Mouse (Mus musculus): ENCODE data around the gene Sfmbt2. TPM values are rescaled to one million over a fixed set of nuclear protein-coding genes. Genes with fewer than 3 reads are reported as not detected.

The Sfmbt2 gene
- polyA plus RNA-seq (2014; fragmentation: Nextera tagmentation; extraction: Ambion mirVana), result 1.6 and 1.7 TPM in 2 replicates

GRCm38 (mm10) chr2:10370176-10370575 is at the start of gene Sfmbt2:
Sfmbt2 (plus strand) TSS chr2:10370510.
- WGBS, result under 1% methylated on average over 10 of the region's 10 CpGs
- H3K27ac ChIP-seq (replicated peaks in 1 of 2; ENCODE audit: control insufficient read depth in 1 of 2, insufficient read depth in 1 of 2, low read depth in 2 of 2, low read length in 2 of 2), result no peak within 1 kb of the TSS
- H3K27me3 ChIP-seq (ENCODE audit: control insufficient read depth, insufficient read depth, low read length), result peaks cover 64% of the 10 kb centered on the region
- H3K4me2 ChIP-seq (ENCODE audit: low read length), result no peak within 1 kb of the TSS
- H3K4me3 ChIP-seq (ENCODE audit: control insufficient read depth in 1 of 2, insufficient read depth in 1 of 2, low read depth in 1 of 2, low read length in 2 of 2), result no peak within 1 kb of the TSS
- peaks cover 9 to 11% of the 10 kb centered on the region in 2 experiments for H3K4me1 ChIP-seq (ENCODE audit: control insufficient read depth in 2 of 2, insufficient read depth in 2 of 2, low read length in 2 of 2)
- H3K9ac ChIP-seq (ENCODE audit: low read length), result no peak within 1 kb of the TSS
- no peaks in the 10 kb centered on the region for H3K9me3 ChIP-seq (ENCODE audit: control insufficient read depth, low read length)
- ATAC-seq (ENCODE audit: insufficient number of reproducible peaks, insufficient read depth, low FRiP score, low read depth), result no peak
- no peaks in the 10 kb centered on the region for H3K36me3 ChIP-seq (ENCODE audit: control insufficient read depth, insufficient read depth, low read length)

GRCm38 (mm10) chr2:10321093-10321492 is 49.2 kb upstream of the Sfmbt2 start:
- Histone ChIP-seq H3K4me3 (ENCODE audit: control insufficient read depth in 1 of 2, insufficient read depth in 1 of 2, low read depth in 1 of 2, low read length in 2 of 2) (no peak overlapping the region), H3K9me3 (ENCODE audit: control insufficient read depth, low read length) (no peaks in the 10 kb centered on the region), H3K4me2 (ENCODE audit: low read length) (no peak overlapping the region), H3K27ac (replicated peaks in 1 of 2; ENCODE audit: control insufficient read depth in 1 of 2, insufficient read depth in 1 of 2, low read depth in 2 of 2, low read length in 2 of 2) (no peak overlapping the region), H3K36me3 (ENCODE audit: control insufficient read depth, insufficient read depth, low read length) (no peaks in the 10 kb centered on the region), H3K9ac (ENCODE audit: low read length) (no peak overlapping the region), H3K4me1 (ENCODE audit: control insufficient read depth in 2 of 2, insufficient read depth in 2 of 2, low read length in 2 of 2) (no peaks in the 10 kb centered on the region; a peak in 1 of 4 replicates), H3K27me3 (ENCODE audit: control insufficient read depth, insufficient read depth, low read length) (no peaks in the 10 kb centered on the region)
- no peak for ATAC-seq (ENCODE audit: insufficient number of reproducible peaks, insufficient read depth, low FRiP score, low read depth)
- WGBS, result 60% methylated on average over 6 of the region's 6 CpGs

GRCm38 (mm10) chr2:10323173-10323572 is 47.1 kb upstream of the Sfmbt2 start:
- H3K4me1 ChIP-seq (ENCODE audit: control insufficient read depth in 2 of 2, insufficient read depth in 2 of 2, low read length in 2 of 2), result no peaks in the 10 kb centered on the region
- H3K27me3 ChIP-seq (ENCODE audit: control insufficient read depth, insufficient read depth, low read length), result peaks cover 4% of the 10 kb centered on the region; the same call in 1 of the 2 replicates
- no peak for ATAC-seq (ENCODE audit: insufficient number of reproducible peaks, insufficient read depth, low FRiP score, low read depth)
- H3K4me3 ChIP-seq (ENCODE audit: control insufficient read depth in 1 of 2, insufficient read depth in 1 of 2, low read depth in 1 of 2, low read length in 2 of 2), result no peak overlapping the region
- no peak overlapping the region for H3K27ac ChIP-seq (replicated peaks in 1 of 2; ENCODE audit: control insufficient read depth in 1 of 2, insufficient read depth in 1 of 2, low read depth in 2 of 2, low read length in 2 of 2)
- no peak overlapping the region for H3K9ac ChIP-seq (ENCODE audit: low read length)
- H3K9me3 ChIP-seq (ENCODE audit: control insufficient read depth, low read length), result no peaks in the 10 kb centered on the region
- H3K36me3 ChIP-seq (ENCODE audit: control insufficient read depth, insufficient read depth, low read length), result no peaks in the 10 kb centered on the region
- 79% methylated on average over 4 of the region's 4 CpGs for WGBS
- H3K4me2 ChIP-seq (ENCODE audit: low read length), result no peak overlapping the region

- Histone ChIP-seq H3K4me2 (ENCODE audit: low read length) (no peak overlapping the region), H3K36me3 (ENCODE audit: control insufficient read depth, insufficient read depth, low read length) (no peaks in the 10 kb centered on the region), H3K4me3 (ENCODE audit: control insufficient read depth in 1 of 2, insufficient read depth in 1 of 2, low read depth in 1 of 2, low read length in 2 of 2) (no peak overlapping the region), H3K27ac (replicated peaks in 1 of 2; ENCODE audit: control insufficient read depth in 1 of 2, insufficient read depth in 1 of 2, low read depth in 2 of 2, low read length in 2 of 2) (no peak overlapping the region), H3K4me1 (ENCODE audit: control insufficient read depth in 2 of 2, insufficient read depth in 2 of 2, low read length in 2 of 2) (no peaks in the 10 kb centered on the region; a peak in 1 of 4 replicates), H3K27me3 (ENCODE audit: control insufficient read depth, insufficient read depth, low read length) (peaks cover 4% of the 10 kb centered on the region; the same call in 1 of the 2 replicates), H3K9me3 (ENCODE audit: control insufficient read depth, low read length) (no peaks in the 10 kb centered on the region), H3K9ac (ENCODE audit: low read length) (no peak overlapping the region)
- WGBS, result 53% methylated on average over 4 of the region's 4 CpGs
- ATAC-seq (ENCODE audit: insufficient number of reproducible peaks, insufficient read depth, low FRiP score, low read depth), result no peak
Observed at GRCm38 (mm10) chr2:10324980-10325379, 45.3 kb upstream of the Sfmbt2 start.

- Histone ChIP-seq H3K4me2 (ENCODE audit: low read length) (no peak overlapping the region), H3K9me3 (ENCODE audit: control insufficient read depth, low read length) (no peaks in the 10 kb centered on the region), H3K9ac (ENCODE audit: low read length) (no peak overlapping the region), H3K4me1 (ENCODE audit: control insufficient read depth in 2 of 2, insufficient read depth in 2 of 2, low read length in 2 of 2) (no peaks in the 10 kb centered on the region; a peak in 1 of 4 replicates), H3K27ac (replicated peaks in 1 of 2; ENCODE audit: control insufficient read depth in 1 of 2, insufficient read depth in 1 of 2, low read depth in 2 of 2, low read length in 2 of 2) (no peak overlapping the region), H3K4me3 (ENCODE audit: control insufficient read depth in 1 of 2, insufficient read depth in 1 of 2, low read depth in 1 of 2, low read length in 2 of 2) (no peak overlapping the region), H3K36me3 (ENCODE audit: control insufficient read depth, insufficient read depth, low read length) (no peaks in the 10 kb centered on the region), H3K27me3 (ENCODE audit: control insufficient read depth, insufficient read depth, low read length) (peaks cover 21% of the 10 kb centered on the region)
- ATAC-seq (ENCODE audit: insufficient number of reproducible peaks, insufficient read depth, low FRiP score, low read depth), result no peak
- WGBS, result 11% methylated on average over 5 of the region's 5 CpGs
Observed at GRCm38 (mm10) chr2:10330216-10330615, 40.1 kb upstream of the Sfmbt2 start.

- no peak for ATAC-seq (ENCODE audit: insufficient number of reproducible peaks, insufficient read depth, low FRiP score, low read depth)
- Histone ChIP-seq H3K27ac (replicated peaks in 1 of 2; ENCODE audit: control insufficient read depth in 1 of 2, insufficient read depth in 1 of 2, low read depth in 2 of 2, low read length in 2 of 2) (no peak overlapping the region), H3K9ac (ENCODE audit: low read length) (no peak overlapping the region), H3K4me1 (ENCODE audit: control insufficient read depth in 2 of 2, insufficient read depth in 2 of 2, low read length in 2 of 2) (no peaks in the 10 kb centered on the region; a peak in 1 of 4 replicates), H3K27me3 (ENCODE audit: control insufficient read depth, insufficient read depth, low read length) (peaks cover 17% of the 10 kb centered on the region; the same call in 1 of the 2 replicates), H3K36me3 (ENCODE audit: control insufficient read depth, insufficient read depth, low read length) (no peaks in the 10 kb centered on the region), H3K4me3 (ENCODE audit: control insufficient read depth in 1 of 2, insufficient read depth in 1 of 2, low read depth in 1 of 2, low read length in 2 of 2) (no peak overlapping the region), H3K9me3 (ENCODE audit: control insufficient read depth, low read length) (no peaks in the 10 kb centered on the region), H3K4me2 (ENCODE audit: low read length) (no peak overlapping the region)
- 20% methylated on average over 6 of the region's 6 CpGs for WGBS
Observed at GRCm38 (mm10) chr2:10334299-10334698, 36.0 kb upstream of the Sfmbt2 start.

GRCm38 (mm10) chr2:10335037-10335608 is 35.2 kb upstream of the Sfmbt2 start:
- no peak overlapping the region for H3K27ac ChIP-seq (replicated peaks in 1 of 2; ENCODE audit: control insufficient read depth in 1 of 2, insufficient read depth in 1 of 2, low read depth in 2 of 2, low read length in 2 of 2)
- no peaks in the 10 kb centered on the region for H3K4me1 ChIP-seq (ENCODE audit: control insufficient read depth in 2 of 2, insufficient read depth in 2 of 2, low read length in 2 of 2)
- no peaks in the 10 kb centered on the region for H3K9me3 ChIP-seq (ENCODE audit: control insufficient read depth, low read length)
- peaks cover 20% of the 10 kb centered on the region; the same call in 1 of the 2 replicates for H3K27me3 ChIP-seq (ENCODE audit: control insufficient read depth, insufficient read depth, low read length)
- H3K4me3 ChIP-seq (ENCODE audit: control insufficient read depth in 1 of 2, insufficient read depth in 1 of 2, low read depth in 1 of 2, low read length in 2 of 2), result no peak overlapping the region
- no peak overlapping the region for H3K9ac ChIP-seq (ENCODE audit: low read length)
- no peak for ATAC-seq (ENCODE audit: insufficient number of reproducible peaks, insufficient read depth, low FRiP score, low read depth)
- no peaks in the 10 kb centered on the region for H3K36me3 ChIP-seq (ENCODE audit: control insufficient read depth, insufficient read depth, low read length)
- 60% methylated on average over 4 of the region's 4 CpGs for WGBS
- no peak overlapping the region for H3K4me2 ChIP-seq (ENCODE audit: low read length)

- Histone ChIP-seq H3K36me3 (ENCODE audit: control insufficient read depth, insufficient read depth, low read length) (no peaks in the 10 kb centered on the region), H3K9me3 (ENCODE audit: control insufficient read depth, low read length) (no peaks in the 10 kb centered on the region), H3K9ac (ENCODE audit: low read length) (no peak overlapping the region), H3K27me3 (ENCODE audit: control insufficient read depth, insufficient read depth, low read length) (peaks cover 3% of the 10 kb centered on the region; the same call in 1 of the 2 replicates), H3K4me1 (ENCODE audit: control insufficient read depth in 2 of 2, insufficient read depth in 2 of 2, low read length in 2 of 2) (no peaks in the 10 kb centered on the region), H3K27ac (replicated peaks in 1 of 2; ENCODE audit: control insufficient read depth in 1 of 2, insufficient read depth in 1 of 2, low read depth in 2 of 2, low read length in 2 of 2) (no peak overlapping the region), H3K4me3 (ENCODE audit: control insufficient read depth in 1 of 2, insufficient read depth in 1 of 2, low read depth in 1 of 2, low read length in 2 of 2) (no peak overlapping the region), H3K4me2 (ENCODE audit: low read length) (no peak overlapping the region)
- ATAC-seq (ENCODE audit: insufficient number of reproducible peaks, insufficient read depth, low FRiP score, low read depth), result no peak
- 47% methylated on average over 1 of the region's 1 CpGs for WGBS
Observed at GRCm38 (mm10) chr2:10340022-10340421, 30.3 kb upstream of the Sfmbt2 start.

All from heart, embryonic 14.5 days (tissue).